In the genomic region with DNA sequence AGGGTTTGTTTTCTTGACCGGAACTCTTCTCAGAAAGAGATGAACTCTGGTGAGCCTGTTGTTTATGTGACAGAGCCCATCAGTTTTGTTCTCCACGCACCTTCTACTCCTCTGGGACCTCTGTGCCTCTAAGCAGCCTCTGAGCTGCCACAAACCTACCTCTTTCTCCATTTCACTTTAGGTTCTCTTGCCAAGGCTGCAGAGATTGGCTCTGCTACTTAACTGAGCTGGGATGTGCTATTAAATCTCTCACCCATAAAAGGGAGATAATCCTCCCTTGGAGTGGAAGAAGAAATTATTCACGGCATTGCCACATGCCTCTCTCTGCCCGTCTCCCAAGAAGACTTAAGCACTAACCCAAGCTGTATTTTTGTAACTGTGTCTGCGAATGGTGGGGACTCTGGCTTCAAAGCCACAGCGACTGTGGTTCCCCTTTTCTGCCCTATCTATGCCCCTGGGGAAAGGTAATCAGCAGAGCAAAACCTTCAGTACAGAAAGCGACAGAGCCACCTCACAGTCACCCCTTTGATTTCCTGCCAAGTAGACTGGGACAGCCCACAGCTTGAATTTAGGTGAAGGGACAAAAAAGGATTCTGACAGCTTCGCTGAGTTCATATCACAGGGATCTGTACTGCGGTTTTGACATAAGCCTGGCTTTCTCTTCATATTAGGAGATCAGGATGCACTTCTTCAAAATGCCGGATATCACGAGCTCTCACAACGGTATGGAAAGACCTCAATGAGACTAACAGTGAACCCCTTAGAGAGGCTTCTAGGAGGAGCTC, we compare ENCODE assay signal across 8 mouse cellular contexts.
DNase-seq lines count a peak whose midpoint lies in the region; ATAC-seq and TF ChIP-seq lines count a peak whose summit lies in the region.

No protein-coding gene starts in this region.

- H3K4me3 ChIP-seq in embryonic facial prominence, embryonic 13.5 days = no peak overlapping the region
- no peak overlapping the region for H3K4me3 ChIP-seq in embryonic facial prominence, embryonic 10.5 days
- no peak overlapping the region for H3K4me3 ChIP-seq in lung, adult 2 months (replicated peaks; ENCODE audit: extremely low read depth, low read depth, low read length)

- peak overlapping the region; percentile 2; the same call in 1 of the 2 replicates for H3K4me2 ChIP-seq in embryonic facial prominence, embryonic 13.5 days

- no peak overlapping the region for H3K27ac ChIP-seq in embryonic facial prominence, embryonic 13.5 days
- no peak overlapping the region for H3K27ac ChIP-seq in embryonic facial prominence, embryonic 10.5 days (replicated peaks)

- DNase-seq in embryonic facial prominence, embryonic 10.5 days (ENCODE audit: low spot score) = no peak
- peak; percentile 31 for DNase-seq in lung, postnatal 36 days
- DNase-seq in lung, adult 2 months = no peak
- peak; percentile 22 to 24 for DNase-seq in thymus, postnatal 10 days (ENCODE audit: low spot score in 2 of 2)
- no peak for DNase-seq in kidney, postnatal 25 days

- ATAC-seq in embryonic facial prominence, embryonic 13.5 days (ENCODE audit: insufficient number of reproducible peaks, insufficient read depth, low FRiP score, low TSS enrichment, low read depth) = 0 out of 2 replicates have a peak, but pooled peaks have one; percentile 32
- peak; percentile 88 for ATAC-seq in megakaryocyte, adult 5-6 weeks (ENCODE audit: poor library complexity, severe bottlenecking)
- ATAC-seq in erythroblast, adult 5-6 weeks (replicated peaks; ENCODE audit: low FRiP score, poor library complexity, severe bottlenecking) = no peak

- H3K36me3 ChIP-seq in embryonic facial prominence, embryonic 13.5 days = no peaks in the 10 kb centered on the region
- no peaks in the 10 kb centered on the region for H3K36me3 ChIP-seq in embryonic facial prominence, embryonic 10.5 days (replicated peaks)

- no peaks in the 10 kb centered on the region for H3K27me3 ChIP-seq in embryonic facial prominence, embryonic 13.5 days
- no peaks in the 10 kb centered on the region for H3K27me3 ChIP-seq in embryonic facial prominence, embryonic 10.5 days (replicated peaks; ENCODE audit: low read depth, poor library complexity, severe bottlenecking)

- no peak overlapping the region for H3K9ac ChIP-seq in embryonic facial prominence, embryonic 13.5 days

- peaks cover 7% of the 10 kb centered on the region; the same call in 1 of the 2 replicates for H3K4me1 ChIP-seq in embryonic facial prominence, embryonic 13.5 days
- peaks cover 6% of the 10 kb centered on the region for H3K4me1 ChIP-seq in embryonic facial prominence, embryonic 10.5 days
- H3K4me1 ChIP-seq in lung, adult 2 months (ENCODE audit: control insufficient read depth, insufficient read depth, low read length) = no peaks in the 10 kb centered on the region

- no peaks in the 10 kb centered on the region for H3K9me3 ChIP-seq in embryonic facial prominence, embryonic 13.5 days
- H3K9me3 ChIP-seq in embryonic facial prominence, embryonic 10.5 days = no peaks in the 10 kb centered on the region

- TF ChIP-seq CTCF in lung, adult 2 months (IDR thresholded peaks at IDR 0.05; ENCODE audit: insufficient read depth, low read length) = no peak

- 45% methylated on average over 12 of the region's 12 CpGs for WGBS in embryonic facial prominence, embryonic 13.5 days
- 61% methylated on average over 12 of the region's 12 CpGs for WGBS in embryonic facial prominence, embryonic 10.5 days
- whole genome bisulfite sequencing in lung, adult 2 months = 51% methylated on average over 12 of the region's 12 CpGs

- no peak for TF ChIP-seq POLR2A in lung, adult 2 months (IDR thresholded peaks at IDR 0.05; ENCODE audit: borderline replicate concordance, extremely low read depth, low read depth, low read length)

Comparison
In these comparisons a context has a peak if more than half of its experiments do, and no peak if none do; other contexts are left out.
1. DNase-seq: peak in lung, postnatal 36 days (single experiment) and thymus, postnatal 10 days (2 of 2); none in embryonic facial prominence, embryonic 10.5 days (single experiment), lung, adult 2 months (single experiment) and kidney, postnatal 25 days (0 of 2).